Mouse (Mus musculus): ENCODE data around the gene Ngf. TPM values are rescaled to one million over a fixed set of nuclear protein-coding genes. Genes with fewer than 3 reads are reported as not detected.

Gene Ngf
- not detected in 2 replicates for polyA plus RNA-seq (2012; ENCODE audit: low replicate concordance)

DNA sequence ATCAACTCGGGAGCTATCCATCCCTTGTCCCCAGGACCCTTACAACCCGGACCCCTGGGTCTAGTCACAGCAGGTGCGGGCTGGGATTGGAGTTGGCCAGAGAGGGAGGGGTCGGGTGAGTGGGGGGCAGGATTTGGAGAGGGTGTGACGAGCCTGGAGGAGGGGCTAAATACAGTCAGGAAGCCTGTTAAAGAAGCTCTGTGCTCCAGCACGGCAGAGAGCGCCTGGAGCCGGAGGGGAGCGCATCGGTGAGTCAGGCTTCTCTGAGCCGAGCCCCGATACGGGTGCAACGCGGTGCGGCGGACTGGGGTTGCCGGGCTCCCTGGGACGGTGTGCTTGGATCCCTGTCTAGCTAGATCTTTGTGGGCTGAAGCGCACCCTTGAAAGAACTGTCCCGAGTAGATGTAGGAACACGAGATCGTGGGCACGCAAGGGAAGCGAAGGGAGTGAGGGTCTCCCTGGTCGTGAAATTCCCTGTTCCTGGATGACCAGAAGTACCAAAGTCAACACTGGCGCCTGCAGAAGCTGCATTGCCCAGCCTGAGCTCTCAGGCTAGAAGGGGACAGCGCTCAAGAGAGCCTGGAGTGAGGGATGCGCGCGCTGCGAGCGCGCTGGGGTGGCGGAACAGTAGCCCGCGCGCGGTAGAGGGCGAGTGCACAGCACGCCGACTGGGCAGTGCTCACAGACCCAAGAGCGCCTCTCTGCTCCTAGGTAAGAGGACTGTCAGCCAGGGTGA lies at the start of gene Ngf:
Ngf (plus strand) TSS at position 207 of the 736 bp plus-strand sequence.

